Mouse (Mus musculus): ENCODE measurements around the gene Eps8l3.

Eps8l3 gene

GRCm38 (mm10) chr3:107877005-107877404, at the start of gene Eps8l3:
Eps8l3 (plus strand) TSS chr3:107877229.
- no peak for ATAC-seq (ENCODE audit: insufficient number of reproducible peaks, low FRiP score, low TSS enrichment)

GRCm38 (mm10) chr3:107827873-107828405, 49.1 kb upstream of the Eps8l3 start:
- ATAC-seq (ENCODE audit: insufficient number of reproducible peaks, low FRiP score, low TSS enrichment), result no peak

- ATAC-seq (ENCODE audit: insufficient number of reproducible peaks, low FRiP score, low TSS enrichment), result no peak
These were observed 48.5 kb upstream of the Eps8l3 start for GRCm38 (mm10) chr3:107828518-107828917.

GRCm38 (mm10) chr3:107828997-107829396, 48.0 kb upstream of the Eps8l3 start:
- no peak for ATAC-seq (ENCODE audit: insufficient number of reproducible peaks, low FRiP score, low TSS enrichment)

GRCm38 (mm10) chr3:107829625-107830024, 47.4 kb upstream of the Eps8l3 start:
- ATAC-seq (ENCODE audit: insufficient number of reproducible peaks, low FRiP score, low TSS enrichment), result no peak

GRCm38 (mm10) chr3:107831875-107832554, 45.0 kb upstream of the Eps8l3 start:
- ATAC-seq (ENCODE audit: insufficient number of reproducible peaks, low FRiP score, low TSS enrichment), result 0 out of 2 replicates have a peak, but pooled peaks have one; percentile 18

GRCm38 (mm10) chr3:107832645-107833044, 44.4 kb upstream of the Eps8l3 start:
- no peak for ATAC-seq (ENCODE audit: insufficient number of reproducible peaks, low FRiP score, low TSS enrichment)

- ATAC-seq (ENCODE audit: insufficient number of reproducible peaks, low FRiP score, low TSS enrichment), result no peak
These were observed 43.7 kb upstream of the Eps8l3 start for GRCm38 (mm10) chr3:107833370-107833769.

GRCm38 (mm10) chr3:107833872-107834341, 43.1 kb upstream of the Eps8l3 start:
- no peak for ATAC-seq (ENCODE audit: insufficient number of reproducible peaks, low FRiP score, low TSS enrichment)

GRCm38 (mm10) chr3:107835301-107835700, 41.7 kb upstream of the Eps8l3 start:
- ATAC-seq (ENCODE audit: insufficient number of reproducible peaks, low FRiP score, low TSS enrichment), result no peak

GRCm38 (mm10) chr3:107839855-107840254, 37.2 kb upstream of the Eps8l3 start:
- no peak for ATAC-seq (ENCODE audit: insufficient number of reproducible peaks, low FRiP score, low TSS enrichment)

- no peak for ATAC-seq (ENCODE audit: insufficient number of reproducible peaks, low FRiP score, low TSS enrichment)
These were observed 36.2 kb upstream of the Eps8l3 start for GRCm38 (mm10) chr3:107840855-107841254.

GRCm38 (mm10) chr3:107841370-107841769, 35.7 kb upstream of the Eps8l3 start:
- ATAC-seq (ENCODE audit: insufficient number of reproducible peaks, low FRiP score, low TSS enrichment), result no peak

- ATAC-seq (ENCODE audit: insufficient number of reproducible peaks, low FRiP score, low TSS enrichment), result no peak
These were observed 33.6 kb upstream of the Eps8l3 start for GRCm38 (mm10) chr3:107843406-107843805.

- ATAC-seq (ENCODE audit: insufficient number of reproducible peaks, low FRiP score, low TSS enrichment), result no peak
These were observed 33.0 kb upstream of the Eps8l3 start for GRCm38 (mm10) chr3:107844001-107844400.

- ATAC-seq (ENCODE audit: insufficient number of reproducible peaks, low FRiP score, low TSS enrichment), result peak; percentile 69
These were observed 32.5 kb upstream of the Eps8l3 start for GRCm38 (mm10) chr3:107844499-107844898.

GRCm38 (mm10) chr3:107846175-107846574, 30.9 kb upstream of the Eps8l3 start:
- ATAC-seq (ENCODE audit: insufficient number of reproducible peaks, low FRiP score, low TSS enrichment), result no peak

GRCm38 (mm10) chr3:107846835-107847234, 30.2 kb upstream of the Eps8l3 start:
- no peak for ATAC-seq (ENCODE audit: insufficient number of reproducible peaks, low FRiP score, low TSS enrichment)

GRCm38 (mm10) chr3:107848126-107848525, 28.9 kb upstream of the Eps8l3 start:
- no peak for ATAC-seq (ENCODE audit: insufficient number of reproducible peaks, low FRiP score, low TSS enrichment)

GRCm38 (mm10) chr3:107849000-107849692, 27.9 kb upstream of the Eps8l3 start:
- no peak for ATAC-seq (ENCODE audit: insufficient number of reproducible peaks, low FRiP score, low TSS enrichment)

- ATAC-seq (ENCODE audit: insufficient number of reproducible peaks, low FRiP score, low TSS enrichment), result no peak
These were observed 27.4 kb upstream of the Eps8l3 start for GRCm38 (mm10) chr3:107849693-107850031.

All from cerebellum, adult (tissue).